Mouse (Mus musculus): ENCODE results near the gene Rad9b.

- TF ChIP-seq SMC3 (IDR thresholded peaks at IDR 0.05; ENCODE audit: low read depth, low read length) (no peak), SIN3A (IDR thresholded peaks at IDR 0.05; ENCODE audit: low read length) (no peak), MEF2A (IDR thresholded peaks at IDR 0.05; ENCODE audit: borderline replicate concordance, low read depth, low read length) (peak; percentile 71), CHD2 (IDR thresholded peaks at IDR 0.05; ENCODE audit: low read length) (no peak), CTCF (conservative IDR thresholded peaks at IDR 0.05 in 1 of 2, IDR thresholded peaks at IDR 0.05 in 1 of 2; ENCODE audit: low read depth in 2 of 2, low read length in 2 of 2) (no peak), ZC3H11A (IDR thresholded peaks at IDR 0.05; ENCODE audit: low read depth, low read length) (no peak), POLR2A (IDR thresholded peaks at IDR 0.05; ENCODE audit: low read depth, low read length) (no peak), NELFE (IDR thresholded peaks at IDR 0.05; ENCODE audit: low read depth, low read length) (no peak), TCF12 (IDR thresholded peaks at IDR 0.05; ENCODE audit: low read depth, low read length) (peak; percentile 72), POLR2AphosphoS2 (IDR thresholded peaks at IDR 0.05; ENCODE audit: low read depth, low read length) (no peak), USF2 (conservative IDR thresholded peaks at IDR 0.05; ENCODE audit: low read depth, low read length) (no peak), BHLHE40 (IDR thresholded peaks at IDR 0.05; ENCODE audit: low read depth, low read length) (peak; percentile 18; the same call in 1 of the 2 replicates), MAFK (IDR thresholded peaks at IDR 0.05; ENCODE audit: insufficient replicate concordance, low read length) (no peak)
Measured at GRCm38 (mm10) chr5:122310699-122311098, 43.3 kb downstream of the Rad9b start.
